Mouse (Mus musculus) embryonic facial prominence, embryonic 13.5 days (tissue): ENCODE data around the gene Eloa. TPM values are rescaled to one million over a fixed set of nuclear protein-coding genes. Genes with fewer than 3 reads are reported as not detected.
"Not testable (repeated sequence)": the region's sequence is repeated elsewhere in the genome, so short reads cannot be mapped to it uniquely, and the experiment has no call there.

ENCODE experiments used
- ATAC-seq: fragments of 200-750 bp; cut with Nextera tagmentation; 2 replicates; pipeline ENCODE4 v1.8.0; 2017; ENCODE audit warnings: low read depth; ENCODE audit not compliant: insufficient number of reproducible peaks, insufficient read depth, low FRiP score, low TSS enrichment
- H3K27ac ChIP-seq: fragments of 300-500 bp; sonication (generic); 2 replicates; pipeline ENCODE4 v1.5.1; 2015; ENCODE audit warnings: moderate library complexity, mild to moderate bottlenecking, inconsistent platforms
- H3K27me3 ChIP-seq: fragments of 300-500 bp; sonication (generic); 2 replicates; pipeline ENCODE4 v1.6.1; 2015; ENCODE audit warnings: mild to moderate bottlenecking, inconsistent platforms
- H3K36me3 ChIP-seq: fragments of 300-500 bp; sonication (generic); 2 replicates; pipeline ENCODE4 v1.6.1; 2015; ENCODE audit warnings: mild to moderate bottlenecking, inconsistent platforms
- H3K4me1 ChIP-seq: fragments of 300-500 bp; sonication (generic); 2 replicates; pipeline ENCODE4 v1.6.1; 2015; ENCODE audit warnings: inconsistent platforms
- H3K4me2 ChIP-seq: fragments of 300-500 bp; sonication (generic); 2 replicates; pipeline ENCODE4 v1.6.1; 2015; ENCODE audit warnings: moderate library complexity, mild to moderate bottlenecking, inconsistent platforms
- H3K4me3 ChIP-seq: fragments of 300-500 bp; sonication (generic); 2 replicates; pipeline ENCODE4 v1.5.1; 2015; ENCODE audit warnings: mild to moderate bottlenecking, inconsistent platforms
- H3K9ac ChIP-seq: fragments of 300-500 bp; sonication (generic); 2 replicates; pipeline ENCODE4 v1.6.1; 2015; ENCODE audit warnings: mild to moderate bottlenecking, inconsistent platforms
- H3K9me3 ChIP-seq: fragments of 300-500 bp; sonication (generic); 2 replicates; pipeline ENCODE4 v1.6.1; 2016; ENCODE audit warnings: inconsistent platforms
- WGBS: fragments of 180-500 bp; shearing (Covaris S2); methylation state at CpG from one replicate; pipeline ENCODE4 v1.1.7; 2015; ENCODE audit warnings: mixed read lengths; 5-methylcytosine and 5-hydroxymethylcytosine counted together
- polyA plus RNA-seq: library from polyadenylated mRNA; unstranded; fragments of >200 nt; fragmentation: Nextera tagmentation; extraction: Ambion mirVana; gene quantifications from 2 replicates; pipeline ENCODE4 v1.2.1, GENCODE M21; 2015

The Eloa gene
- 42.5 and 43.0 TPM in 2 replicates for polyA plus RNA-seq

GRCm38 (mm10) chr4:136021549-136022047 lies at the start of gene Eloa:
Eloa (minus strand) TSS chr4:136021763.
- under 1% methylated on average over 48 of the region's 48 CpGs for WGBS
- H3K27me3 ChIP-seq: no peaks in the 10 kb centered on the region

GRCm38 (mm10) chr4:136071178-136071714 lies 49.7 kb upstream of the Eloa start:
- H3K27me3 ChIP-seq: no peaks in the 10 kb centered on the region
- no peaks in the 10 kb centered on the region for H3K9me3 ChIP-seq
- 2% methylated on average over 15 of the region's 15 CpGs for whole genome bisulfite sequencing
- H3K36me3 ChIP-seq: no peaks in the 10 kb centered on the region
- no peak overlapping the region for H3K9ac ChIP-seq
- H3K4me1 ChIP-seq: peaks cover 21% of the 10 kb centered on the region
- H3K27ac ChIP-seq: no peak overlapping the region
- H3K4me3 ChIP-seq: peak overlapping the region; percentile 17; the same call in 1 of the 2 replicates
- peak; percentile 69; the same call in 1 of the 2 replicates for ATAC-seq
- peak overlapping the region; percentile 51 for H3K4me2 ChIP-seq

More at GRCm38 (mm10) chr4:136021549-136022047, at the start of gene Eloa:
- H3K9ac ChIP-seq: peak within 1 kb of the TSS; percentile 99
- H3K4me3 ChIP-seq: peak within 1 kb of the TSS; percentile 99
- peak within 1 kb of the TSS; percentile 88 for H3K27ac ChIP-seq
- no peaks in the 10 kb centered on the region for H3K9me3 ChIP-seq
- peak within 1 kb of the TSS; percentile 84 for H3K4me2 ChIP-seq
- H3K4me1 ChIP-seq: peaks cover 11% of the 10 kb centered on the region
- H3K36me3 ChIP-seq: no peaks in the 10 kb centered on the region
- peak; percentile 99 for ATAC-seq

GRCm38 (mm10) chr4:136070592-136070991 lies 49.0 kb upstream of the Eloa start:
- Histone ChIP-seq H3K4me1 (peaks cover 21% of the 10 kb centered on the region), H3K27ac (peak overlapping the region; percentile 78), H3K9ac (no peak overlapping the region), H3K36me3 (no peaks in the 10 kb centered on the region), H3K27me3 (no peaks in the 10 kb centered on the region), H3K9me3 (no peaks in the 10 kb centered on the region), H3K4me2 (peak overlapping the region; percentile 51; the same call in 1 of the 2 replicates), H3K4me3 (no peak overlapping the region)
- ATAC-seq: no peak
- 63% methylated on average over 6 of the region's 6 CpGs for WGBS

GRCm38 (mm10) chr4:136069954-136070353 lies 48.4 kb upstream of the Eloa start:
- Histone ChIP-seq H3K27ac (peak overlapping the region; percentile 78), H3K9ac (peak overlapping the region; percentile 52), H3K27me3 (no peaks in the 10 kb centered on the region), H3K36me3 (no peaks in the 10 kb centered on the region), H3K4me3 (no peak overlapping the region), H3K9me3 (no peaks in the 10 kb centered on the region), H3K4me1 (peaks cover 21% of the 10 kb centered on the region), H3K4me2 (peak overlapping the region; percentile 41)
- under 1% methylated on average over 18 of the region's 18 CpGs for WGBS
- no peak for ATAC-seq

GRCm38 (mm10) chr4:136069313-136069712 lies 47.8 kb upstream of the Eloa start:
- 72% methylated on average over 4 of the region's 4 CpGs for WGBS
- Histone ChIP-seq H3K36me3 (no peaks in the 10 kb centered on the region), H3K27me3 (no peaks in the 10 kb centered on the region), H3K9ac (0 out of 2 replicates have a peak overlapping the region, but pooled peaks have one; percentile 16), H3K4me1 (peaks cover 21% of the 10 kb centered on the region), H3K4me3 (no peak overlapping the region), H3K4me2 (no peak overlapping the region), H3K9me3 (no peaks in the 10 kb centered on the region), H3K27ac (no peak overlapping the region)
- no peak for ATAC-seq

GRCm38 (mm10) chr4:136063143-136063542 lies 41.6 kb upstream of the Eloa start:
- Histone ChIP-seq H3K4me3 (no peak overlapping the region), H3K9me3 (no peaks in the 10 kb centered on the region), H3K27ac (no peak overlapping the region), H3K36me3 (no peaks in the 10 kb centered on the region), H3K4me1 (no peaks in the 10 kb centered on the region), H3K27me3 (no peaks in the 10 kb centered on the region), H3K9ac (no peak overlapping the region), H3K4me2 (no peak overlapping the region)
- no peak for ATAC-seq
- 93% methylated on average over 4 of the region's 4 CpGs for WGBS

GRCm38 (mm10) chr4:136059800-136060488 lies 38.4 kb upstream of the Eloa start:
- not testable (repeated sequence) for H3K4me1 ChIP-seq, H3K4me3 ChIP-seq, H3K27ac ChIP-seq, ATAC-seq, H3K27me3 ChIP-seq, H3K36me3 ChIP-seq, H3K9ac ChIP-seq, H3K4me2 ChIP-seq, H3K9me3 ChIP-seq
- 61% methylated on average over 9 of the region's 9 CpGs for WGBS

GRCm38 (mm10) chr4:136057916-136058315 lies 36.4 kb upstream of the Eloa start:
- Histone ChIP-seq H3K4me2 (no peak overlapping the region), H3K36me3 (no peaks in the 10 kb centered on the region), H3K4me3 (no peak overlapping the region), H3K27ac (no peak overlapping the region), H3K27me3 (no peaks in the 10 kb centered on the region), H3K9me3 (no peaks in the 10 kb centered on the region), H3K9ac (no peak overlapping the region), H3K4me1 (no peaks in the 10 kb centered on the region)
- ATAC-seq: no peak
- 86% methylated on average over 5 of the region's 5 CpGs for WGBS

- Histone ChIP-seq H3K9ac (no peak overlapping the region), H3K4me2 (no peak overlapping the region), H3K4me1 (peaks cover 12% of the 10 kb centered on the region), H3K36me3 (peaks cover 13% of the 10 kb centered on the region), H3K4me3 (no peak overlapping the region), H3K9me3 (no peaks in the 10 kb centered on the region), H3K27ac (no peak overlapping the region), H3K27me3 (no peaks in the 10 kb centered on the region)
- WGBS: 36% methylated on average over 1 of the region's 1 CpGs
- ATAC-seq: no peak
Observed at GRCm38 (mm10) chr4:136056030-136056429, 34.5 kb upstream of the Eloa start.

GRCm38 (mm10) chr4:136053843-136054242 lies 32.3 kb upstream of the Eloa start:
- no peak overlapping the region for H3K9ac ChIP-seq
- H3K9me3 ChIP-seq: no peaks in the 10 kb centered on the region
- no peak for ATAC-seq
- H3K4me3 ChIP-seq: no peak overlapping the region
- 75% methylated on average over 5 of the region's 5 CpGs for WGBS
- no peak overlapping the region for H3K4me2 ChIP-seq
- peaks cover 35% of the 10 kb centered on the region for H3K36me3 ChIP-seq
- H3K27me3 ChIP-seq: no peaks in the 10 kb centered on the region
- H3K27ac ChIP-seq: no peak overlapping the region
- peaks cover 22% of the 10 kb centered on the region for H3K4me1 ChIP-seq

- Histone ChIP-seq H3K36me3 (peaks cover 41% of the 10 kb centered on the region), H3K9ac (peak within 1 kb of the TSS; percentile 100), H3K27ac (peak within 1 kb of the TSS; percentile 93), H3K9me3 (no peaks in the 10 kb centered on the region), H3K27me3 (no peaks in the 10 kb centered on the region), H3K4me1 (peaks cover 28% of the 10 kb centered on the region), H3K4me3 (peak within 1 kb of the TSS; percentile 99), H3K4me2 (peak within 1 kb of the TSS; percentile 92)
- under 1% methylated on average over 21 of the region's 21 CpGs for WGBS
- peak; percentile 90 for ATAC-seq
Observed at GRCm38 (mm10) chr4:136053247-136053596, 31.7 kb upstream of the Eloa start, which contains the start of gene Rpl11. Rpl11 (minus strand) TSS chr4:136053428.
